Mouse (Mus musculus) testis, adult 2 months (tissue): Measurements from ENCODE around the gene Hoxa10. TPM values are rescaled to one million over a fixed set of nuclear protein-coding genes. Genes with fewer than 3 reads are reported as not detected.

Experiments used
- H3K27ac ChIP-seq: fragments of 200-500 bp; 2 replicates; pipeline ENCODE4 v1.5.1; 2012; ENCODE audit warnings: low read depth, low read length; ENCODE audit not compliant: control insufficient read depth, insufficient read depth
- H3K27me3 ChIP-seq: fragments of 200-500 bp; 2 replicates; pipeline ENCODE4 v1.6.1; 2012; ENCODE audit warnings: mild to moderate bottlenecking, low read length, moderate library complexity; ENCODE audit not compliant: control insufficient read depth, insufficient read depth
- H3K36me3 ChIP-seq: fragments of 200-500 bp; 2 replicates; pipeline ENCODE4 v1.6.1; 2012; ENCODE audit warnings: mild to moderate bottlenecking, low read length; ENCODE audit not compliant: control insufficient read depth, insufficient read depth
- H3K4me1 ChIP-seq: fragments of 200-500 bp; 2 replicates; pipeline ENCODE4 v1.6.1; 2012; ENCODE audit warnings: low read length; ENCODE audit not compliant: control insufficient read depth, insufficient read depth
- H3K4me3 ChIP-seq: fragments of 200-500 bp; 2 replicates; pipeline ENCODE4 v1.5.1; 2012; ENCODE audit warnings: low read depth, mild to moderate bottlenecking, low read length, moderate library complexity, mixed read lengths; ENCODE audit not compliant: control insufficient read depth
- CTCF ChIP-seq: fragments of 200-500 bp; IDR thresholded peaks from 2 replicates; pipeline ENCODE4 v1.5.1; 2012; ENCODE audit warnings: low read depth, mild to moderate bottlenecking, inconsistent platforms, low read length, moderate library complexity; ENCODE audit not compliant: control insufficient read depth, insufficient read depth, insufficient replicate concordance
- POLR2A ChIP-seq: fragments of 200-500 bp; IDR thresholded peaks from 2 replicates; pipeline ENCODE4 v1.6.1; 2012; ENCODE audit warnings: low read depth, mild to moderate bottlenecking, inconsistent platforms, low read length, moderate library complexity; ENCODE audit not compliant: control insufficient read depth
- polyA plus RNA-seq: library from polyadenylated mRNA; depleted of rRNA; stranded (reverse); fragments of >200 nt; gene quantifications from 2 replicates; pipeline ENCODE4 v1.2.3, GENCODE M21; 2012

Hoxa10 gene
- polyA plus RNA-seq, 1 experiment = 0.19 TPM

DNA sequence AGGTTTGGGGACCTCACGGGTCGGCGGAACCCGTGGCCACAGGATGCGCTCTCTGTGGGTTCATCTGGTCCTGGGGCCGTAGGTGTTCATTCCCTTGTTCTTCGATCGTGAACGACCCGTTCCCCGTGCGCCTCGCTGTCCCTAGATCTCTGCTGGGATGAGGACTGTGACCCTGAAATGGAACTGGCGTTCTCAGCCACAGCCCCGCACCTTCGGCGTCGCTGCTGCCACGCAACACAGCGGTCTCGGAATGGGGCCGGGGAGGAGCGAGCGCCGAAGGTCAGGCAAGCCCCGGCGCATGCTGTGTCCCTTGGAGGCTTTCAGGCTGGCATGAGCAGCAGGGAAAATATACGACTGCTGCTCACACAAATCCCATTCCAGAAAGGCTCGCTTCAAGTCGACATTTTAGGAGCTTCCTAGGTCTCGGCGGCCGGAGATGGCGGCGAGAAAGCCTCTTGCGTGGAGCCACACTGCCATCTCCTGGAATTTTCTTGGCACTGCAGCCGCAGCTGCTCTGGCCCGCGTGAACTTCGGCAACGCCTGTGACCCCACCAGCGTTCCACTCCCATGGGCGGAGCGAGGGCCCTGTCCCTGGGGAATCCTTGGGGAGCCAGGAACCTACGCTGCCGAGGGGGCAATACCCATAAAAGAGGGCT, 19.2 kb downstream of the Hoxa10 start, which contains the start of gene Hoxa7:
Gene Hoxa7, minus strand, starts transcription at position 518 of the 656 bp plus-strand sequence.
- peak within 1 kb of the TSS; percentile 89 for H3K4me3 ChIP-seq
- peaks cover 28% of the 10 kb centered on the region for H3K4me1 ChIP-seq
- peaks cover 21% of the 10 kb centered on the region for H3K27me3 ChIP-seq
- H3K27ac ChIP-seq = peak within 1 kb of the TSS; percentile 27; the same call in 1 of the 2 replicates
- TF ChIP-seq POLR2A (no peak), CTCF (peak; percentile 96)
- H3K36me3 ChIP-seq = no peaks in the 10 kb centered on the region

DNA sequence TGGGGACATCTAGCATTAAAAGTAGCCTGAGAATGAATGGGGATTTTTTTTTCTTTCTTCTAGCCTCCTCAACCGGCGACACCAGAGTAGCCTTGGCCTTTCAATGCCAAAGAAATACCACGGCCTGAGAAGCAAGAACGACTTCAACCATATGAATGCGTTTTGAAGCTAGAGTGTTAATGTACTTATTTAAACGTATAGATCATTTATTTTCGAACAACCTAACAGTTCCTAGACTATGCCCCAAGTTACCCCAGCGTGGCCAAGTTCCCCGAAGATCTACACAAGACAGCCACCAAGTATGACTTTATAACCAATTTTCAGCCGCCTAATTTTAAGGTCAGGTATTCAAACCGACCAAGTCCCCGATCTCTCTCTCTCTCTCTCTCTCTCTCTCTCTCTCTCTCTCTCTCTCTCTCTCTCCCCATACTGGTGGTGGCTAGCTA, 19.8 kb downstream of the Hoxa10 start:
- no peaks in the 10 kb centered on the region for H3K36me3 ChIP-seq
- peaks cover 21% of the 10 kb centered on the region for H3K27me3 ChIP-seq
- peak overlapping the region; percentile 89 for H3K4me3 ChIP-seq
- TF ChIP-seq CTCF = no peak
- TF ChIP-seq POLR2A = no peak
- H3K27ac ChIP-seq = no peak overlapping the region
- peaks cover 33% of the 10 kb centered on the region for H3K4me1 ChIP-seq

DNA sequence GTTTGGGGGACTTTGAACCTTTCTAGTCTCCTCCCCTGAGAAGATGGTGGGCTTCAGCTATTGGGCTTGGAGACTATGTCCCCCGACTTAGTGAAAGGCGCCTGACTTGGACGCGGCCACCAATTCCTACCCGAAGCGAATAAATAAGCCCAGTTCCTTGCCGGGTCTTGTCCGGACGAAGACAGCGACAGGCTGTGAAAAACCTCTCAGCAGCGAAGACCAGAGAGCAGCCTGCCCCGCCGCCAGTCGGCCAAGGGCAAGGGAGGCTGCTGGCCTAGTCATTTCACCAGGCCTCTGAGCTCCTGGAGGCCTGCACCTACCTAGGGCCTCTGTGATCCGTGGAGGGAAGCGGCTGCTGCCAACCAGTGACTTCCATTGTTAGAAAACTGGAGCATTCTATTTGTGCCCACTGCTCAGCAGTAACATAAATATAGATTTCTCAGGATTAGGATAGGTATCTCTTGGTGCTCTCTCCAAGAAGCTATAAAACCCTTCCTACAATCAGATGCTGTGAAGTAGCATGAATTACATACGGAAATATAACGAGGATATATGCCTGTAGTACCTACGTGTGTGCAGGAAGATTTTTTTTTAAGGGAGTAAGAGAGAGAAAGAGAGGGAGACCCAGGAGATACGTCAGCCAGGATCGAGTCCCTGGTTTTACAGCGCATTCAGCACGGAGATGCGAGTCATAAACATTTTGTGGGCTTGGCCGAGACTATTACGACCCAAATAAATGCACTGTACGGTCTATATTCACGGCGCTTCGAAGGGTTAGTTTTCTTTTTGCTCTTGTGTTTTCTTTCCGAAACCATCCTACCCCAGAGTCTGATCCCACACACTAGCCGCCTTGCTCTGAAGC, 20.4 kb downstream of the Hoxa10 start:
- H3K27ac ChIP-seq = no peak overlapping the region
- TF ChIP-seq CTCF (no peak), POLR2A (no peak)
- no peak overlapping the region for H3K4me3 ChIP-seq
- H3K36me3 ChIP-seq = no peaks in the 10 kb centered on the region
- peaks cover 17% of the 10 kb centered on the region for H3K27me3 ChIP-seq
- peaks cover 34% of the 10 kb centered on the region for H3K4me1 ChIP-seq

DNA sequence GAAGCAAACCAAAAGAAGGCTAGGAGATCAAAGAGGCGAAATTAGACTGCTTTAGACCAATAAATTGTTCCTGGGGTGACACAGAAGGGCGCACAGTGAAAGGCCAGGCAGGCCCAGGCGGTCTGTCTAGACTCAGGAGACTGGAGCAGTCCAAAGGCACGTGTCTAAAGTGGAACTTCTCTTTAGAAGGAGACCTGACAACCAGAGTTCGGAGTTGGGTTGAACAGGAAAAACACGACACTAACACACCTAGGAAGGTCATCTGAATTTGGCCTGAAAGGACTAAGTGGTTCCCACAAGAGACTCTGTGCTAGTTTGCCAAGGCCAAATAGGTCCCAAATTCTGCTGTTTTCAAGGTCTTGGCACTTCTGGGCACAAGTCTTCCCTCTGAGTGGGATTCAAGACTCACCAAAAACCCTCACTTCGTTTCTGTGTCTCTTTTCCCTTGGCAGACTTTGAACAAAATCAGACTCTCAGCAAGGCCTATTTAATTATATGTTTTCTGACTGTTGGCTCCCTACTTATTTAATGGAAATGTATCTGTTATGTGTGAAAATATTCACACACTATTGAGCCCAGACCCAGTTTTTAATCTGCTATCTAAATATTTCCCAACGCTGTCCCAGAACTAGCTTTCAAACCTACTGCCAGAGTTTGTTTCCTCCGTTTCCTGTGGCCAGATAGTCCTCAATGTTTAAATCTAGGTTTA, 21.3 kb downstream of the Hoxa10 start:
- no peak for TF ChIP-seq POLR2A
- Histone ChIP-seq H3K4me1 (peaks cover 36% of the 10 kb centered on the region), H3K4me3 (no peak overlapping the region), H3K36me3 (no peaks in the 10 kb centered on the region), H3K27ac (no peak overlapping the region), H3K27me3 (peaks cover 11% of the 10 kb centered on the region)

DNA sequence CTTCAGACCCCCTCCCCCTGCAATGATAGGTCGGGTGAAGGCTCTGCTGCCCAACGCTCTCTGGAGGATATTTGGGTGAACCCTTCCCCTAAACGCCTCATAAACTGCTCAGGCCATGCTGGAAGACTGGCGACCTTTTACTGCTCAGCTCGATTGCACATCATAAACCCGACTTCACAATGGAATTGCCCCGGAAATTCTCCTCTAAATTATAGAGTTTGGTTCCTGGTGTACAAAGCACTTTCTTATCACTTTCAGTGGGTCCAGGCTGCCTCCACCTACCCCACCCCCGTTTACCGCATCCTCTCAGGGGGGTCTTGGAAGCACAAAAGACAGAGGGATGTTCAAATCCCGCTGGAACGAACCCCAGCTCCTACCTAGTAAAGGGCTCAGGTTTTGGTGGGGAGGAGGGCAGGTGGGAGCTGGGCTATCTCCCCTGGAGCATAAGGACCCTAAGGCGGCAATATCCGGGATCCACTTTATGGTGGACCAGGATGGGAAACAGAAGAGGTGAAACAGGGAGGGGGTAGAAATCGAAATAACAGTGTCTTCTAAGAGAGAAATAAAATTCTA, 21.9 kb downstream of the Hoxa10 start:
- no peaks in the 10 kb centered on the region for H3K36me3 ChIP-seq
- no peak for TF ChIP-seq POLR2A
- no peak for TF ChIP-seq CTCF
- H3K27ac ChIP-seq = no peak overlapping the region
- peaks cover 36% of the 10 kb centered on the region for H3K4me1 ChIP-seq
- no peak overlapping the region for H3K4me3 ChIP-seq
- H3K27me3 ChIP-seq = peaks cover 9% of the 10 kb centered on the region

DNA sequence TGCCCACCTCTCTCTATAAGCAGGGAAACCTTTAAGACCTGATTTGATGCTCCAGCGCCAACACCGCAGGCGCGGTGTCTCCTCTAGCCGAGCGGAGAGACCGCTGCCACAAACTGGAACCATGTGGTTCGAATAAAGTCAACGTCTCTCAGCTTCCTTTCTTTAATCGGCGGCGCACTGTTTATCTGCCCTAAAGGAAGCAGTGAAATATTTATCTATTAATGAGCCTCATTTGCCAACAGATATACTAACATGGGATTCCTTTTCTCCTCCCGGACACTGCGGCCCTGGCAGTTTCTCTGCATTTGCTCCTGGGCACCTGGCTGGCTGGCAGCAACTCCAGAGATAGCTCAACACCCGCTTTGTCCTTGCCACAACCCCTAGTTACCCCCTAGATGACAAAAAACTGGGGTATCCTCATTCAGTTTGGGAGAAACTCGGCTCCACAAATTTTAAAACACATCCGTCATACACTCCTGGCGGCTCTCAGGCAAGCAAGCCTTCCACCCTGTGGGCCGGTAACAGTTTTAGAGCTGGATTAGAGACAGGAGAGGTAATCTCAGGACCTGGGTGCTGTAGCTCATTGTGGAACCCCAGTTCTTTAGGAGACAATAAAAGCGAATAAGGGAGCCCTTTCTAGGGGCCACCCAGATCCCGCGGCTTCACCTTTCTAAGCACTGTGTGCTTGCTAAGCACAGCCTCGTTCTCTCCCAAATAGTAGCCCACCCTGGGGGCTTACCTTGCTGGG, 22.6 kb downstream of the Hoxa10 start:
- Histone ChIP-seq H3K4me3 (peak overlapping the region; percentile 49; the same call in 1 of the 2 replicates), H3K4me1 (peaks cover 36% of the 10 kb centered on the region), H3K27ac (no peak overlapping the region), H3K27me3 (peaks cover 9% of the 10 kb centered on the region), H3K36me3 (no peaks in the 10 kb centered on the region)
- TF ChIP-seq POLR2A (no peak), CTCF (no peak)
